Mouse (Mus musculus): ENCODE data around the gene Slc44a5.

Slc44a5 gene

DNA sequence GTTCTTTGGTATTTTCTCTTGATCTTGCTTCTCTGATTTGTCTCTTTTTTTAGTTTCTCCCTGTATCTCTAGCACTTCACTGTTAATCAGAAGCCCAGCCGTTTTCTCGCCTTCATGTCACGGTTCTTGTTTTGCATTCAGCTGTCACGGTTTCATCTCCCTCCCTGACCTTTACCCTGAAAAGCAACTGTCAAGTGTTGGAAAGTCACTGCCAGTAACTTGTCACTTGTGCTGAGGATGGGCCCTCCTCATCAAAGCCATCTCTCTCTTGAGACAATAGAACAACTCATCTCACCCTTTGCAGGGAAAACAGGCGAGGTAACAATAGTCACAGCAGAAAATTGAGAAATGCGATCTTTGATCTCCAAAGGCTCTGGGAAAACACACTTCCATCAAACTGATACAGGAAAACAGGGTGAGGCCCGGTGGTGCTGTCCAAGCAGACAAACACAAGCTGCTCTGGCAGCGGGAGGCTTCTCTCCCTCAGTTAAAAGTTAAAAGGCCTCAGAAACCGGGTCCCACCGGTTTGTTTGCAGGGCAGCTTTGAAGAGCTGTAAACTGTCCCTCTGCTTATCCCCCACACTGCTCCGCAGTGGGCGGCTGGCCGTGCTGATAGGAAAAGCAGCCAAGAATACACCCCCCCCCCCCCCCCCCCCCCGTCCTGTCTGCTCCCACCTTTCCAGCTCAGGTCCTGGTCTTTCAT lies 219.2 kb downstream of the Slc44a5 start:
- no peak for TF ChIP-seq POU5F1 (IDR thresholded peaks at IDR 0.05; ENCODE audit: borderline replicate concordance, low read length)
- TF ChIP-seq NANOG (IDR thresholded peaks at IDR 0.05; ENCODE audit: borderline replicate concordance, low read length) = no peak
- TF ChIP-seq CTCF (conservative IDR thresholded peaks at IDR 0.05; ENCODE audit: low read length) = no peak
- peaks cover 13% of the 10 kb centered on the region for H3K4me1 ChIP-seq (replicated peaks; ENCODE audit: low read depth, low read length)
- no peak overlapping the region for H3K4me3 ChIP-seq (replicated peaks; ENCODE audit: low read length)
- no peaks in the 10 kb centered on the region for H3K36me3 ChIP-seq (ENCODE audit: insufficient read depth, low read length)
- H3K9me3 ChIP-seq (ENCODE audit: low read length) = no peaks in the 10 kb centered on the region
- no peaks in the 10 kb centered on the region for H3K27me3 ChIP-seq (ENCODE audit: insufficient read depth, low read length)

DNA sequence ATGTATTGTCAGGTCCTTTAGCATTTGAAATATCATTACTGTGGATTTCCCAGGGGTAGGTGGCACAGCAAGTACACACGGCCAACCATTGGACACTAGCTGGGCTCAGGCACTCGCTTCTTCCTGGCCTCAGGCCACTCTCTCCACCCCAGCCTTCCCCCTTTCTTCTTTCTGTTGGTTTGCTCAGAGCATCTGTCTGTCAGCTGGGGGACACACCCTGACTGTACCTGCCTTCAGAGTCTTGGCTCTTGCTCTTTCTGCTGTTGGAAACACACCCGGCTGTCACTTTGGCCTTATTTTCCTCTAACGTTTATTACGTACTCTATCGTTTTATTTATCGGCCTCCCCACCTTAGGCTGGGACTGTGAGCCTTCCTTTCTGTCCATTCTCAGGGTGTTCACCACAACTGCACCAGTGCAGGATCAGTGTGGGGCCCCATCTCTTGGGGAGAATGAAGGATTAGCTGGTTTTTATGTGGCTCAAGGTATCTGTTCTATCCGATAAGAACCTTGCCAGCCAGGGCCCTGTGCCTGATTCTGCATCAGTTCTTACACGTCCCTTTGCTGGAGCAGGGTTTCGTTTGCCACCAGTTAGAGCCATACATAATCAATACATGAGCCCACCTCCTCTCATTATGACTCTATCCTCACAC lies 220.1 kb downstream of the Slc44a5 start:
- TF ChIP-seq CTCF (conservative IDR thresholded peaks at IDR 0.05; ENCODE audit: low read length) (no peak), POU5F1 (IDR thresholded peaks at IDR 0.05; ENCODE audit: borderline replicate concordance, low read length) (no peak), NANOG (IDR thresholded peaks at IDR 0.05; ENCODE audit: borderline replicate concordance, low read length) (no peak)
- Histone ChIP-seq H3K4me3 (replicated peaks; ENCODE audit: low read length) (no peak overlapping the region), H3K4me1 (replicated peaks; ENCODE audit: low read depth, low read length) (peaks cover 13% of the 10 kb centered on the region), H3K27me3 (ENCODE audit: insufficient read depth, low read length) (no peaks in the 10 kb centered on the region), H3K36me3 (ENCODE audit: insufficient read depth, low read length) (no peaks in the 10 kb centered on the region), H3K9me3 (ENCODE audit: low read length) (no peaks in the 10 kb centered on the region)

DNA sequence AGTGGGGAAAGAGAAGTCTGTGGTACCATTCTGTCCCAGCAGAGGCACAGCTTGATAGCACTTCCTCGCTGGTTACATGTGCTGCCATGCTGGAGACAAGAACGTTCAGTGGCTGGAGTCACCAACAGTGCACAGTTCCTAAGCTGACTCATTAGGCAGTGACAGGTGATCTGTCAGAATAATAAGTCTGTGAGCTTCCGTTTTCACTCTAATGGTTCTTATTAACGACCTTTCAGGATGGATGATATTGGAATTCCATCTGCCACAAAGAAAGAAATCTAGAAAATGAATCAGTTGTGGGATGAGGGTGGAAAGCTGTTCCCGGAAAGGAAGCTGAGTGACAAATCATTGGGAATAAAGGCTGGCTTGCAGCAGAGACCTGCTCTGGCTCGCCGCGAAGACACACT lies 227.2 kb downstream of the Slc44a5 start:
- H3K9me3 ChIP-seq (ENCODE audit: low read length) = no peaks in the 10 kb centered on the region
- H3K36me3 ChIP-seq (ENCODE audit: insufficient read depth, low read length) = no peaks in the 10 kb centered on the region
- TF ChIP-seq POU5F1 (IDR thresholded peaks at IDR 0.05; ENCODE audit: borderline replicate concordance, low read length) (no peak), NANOG (IDR thresholded peaks at IDR 0.05; ENCODE audit: borderline replicate concordance, low read length) (no peak)
- H3K4me1 ChIP-seq (replicated peaks; ENCODE audit: low read depth, low read length) = no peaks in the 10 kb centered on the region
- H3K4me3 ChIP-seq (replicated peaks; ENCODE audit: low read length) = no peak overlapping the region
- H3K27me3 ChIP-seq (ENCODE audit: insufficient read depth, low read length) = no peaks in the 10 kb centered on the region

DNA sequence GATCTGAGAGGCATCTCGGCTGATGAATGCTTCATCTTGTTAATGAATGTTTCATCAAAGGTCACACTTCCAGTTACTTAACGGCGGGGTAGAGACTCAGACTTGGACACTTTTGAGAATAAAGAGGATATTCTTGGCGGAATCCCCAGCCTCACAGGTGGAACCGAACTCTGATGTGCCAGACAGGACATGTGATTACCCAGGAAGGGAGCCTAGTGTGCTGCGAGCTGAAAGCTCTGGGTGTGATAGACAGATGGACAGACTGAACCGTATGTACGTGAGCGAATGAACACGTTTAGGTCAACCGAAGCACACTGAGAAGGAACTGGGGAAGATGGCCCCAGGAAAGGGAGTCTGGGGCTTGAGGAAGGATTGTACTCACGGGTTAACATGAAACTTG lies 228.6 kb downstream of the Slc44a5 start:
- no peaks in the 10 kb centered on the region for H3K36me3 ChIP-seq (ENCODE audit: insufficient read depth, low read length)
- TF ChIP-seq CTCF (conservative IDR thresholded peaks at IDR 0.05; ENCODE audit: low read length) = no peak
- no peaks in the 10 kb centered on the region for H3K4me1 ChIP-seq (replicated peaks; ENCODE audit: low read depth, low read length)

DNA sequence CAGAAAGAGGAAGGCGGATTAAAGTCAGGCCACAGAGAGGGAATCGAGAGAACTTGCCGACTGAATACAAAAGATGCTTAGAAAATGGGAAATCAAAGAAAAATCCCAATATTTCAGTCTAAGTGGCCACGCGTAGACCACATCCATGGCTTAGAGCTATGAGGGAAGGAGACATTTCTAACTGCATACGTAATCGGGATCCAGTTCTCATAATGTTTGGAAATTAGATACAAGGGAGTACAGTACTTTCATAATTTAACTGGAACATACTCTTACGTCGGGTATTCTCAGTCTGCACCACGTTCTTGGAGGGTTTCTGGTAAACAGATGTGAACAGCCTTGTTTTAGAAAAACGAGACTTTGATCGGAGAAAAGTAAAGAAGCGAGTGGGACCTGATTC lies 229.1 kb downstream of the Slc44a5 start:
- Histone ChIP-seq H3K4me1 (replicated peaks; ENCODE audit: low read depth, low read length) (no peaks in the 10 kb centered on the region), H3K36me3 (ENCODE audit: insufficient read depth, low read length) (no peaks in the 10 kb centered on the region), H3K9me3 (ENCODE audit: low read length) (peaks cover 2% of the 10 kb centered on the region; the same call in 1 of the 2 replicates), H3K4me3 (replicated peaks; ENCODE audit: low read length) (no peak overlapping the region), H3K27me3 (ENCODE audit: insufficient read depth, low read length) (no peaks in the 10 kb centered on the region)
- no peak for TF ChIP-seq NANOG (IDR thresholded peaks at IDR 0.05; ENCODE audit: borderline replicate concordance, low read length)
- TF ChIP-seq CTCF (conservative IDR thresholded peaks at IDR 0.05; ENCODE audit: low read length) = no peak
- no peak for TF ChIP-seq POU5F1 (IDR thresholded peaks at IDR 0.05; ENCODE audit: borderline replicate concordance, low read length)

More for the DNA sequence above, 228.6 kb downstream of the Slc44a5 start:
- no peaks in the 10 kb centered on the region for H3K27me3 ChIP-seq (ENCODE audit: insufficient read depth, low read length)
- H3K4me3 ChIP-seq (replicated peaks; ENCODE audit: low read length) = no peak overlapping the region
- H3K9me3 ChIP-seq (ENCODE audit: low read length) = no peaks in the 10 kb centered on the region

DNA sequence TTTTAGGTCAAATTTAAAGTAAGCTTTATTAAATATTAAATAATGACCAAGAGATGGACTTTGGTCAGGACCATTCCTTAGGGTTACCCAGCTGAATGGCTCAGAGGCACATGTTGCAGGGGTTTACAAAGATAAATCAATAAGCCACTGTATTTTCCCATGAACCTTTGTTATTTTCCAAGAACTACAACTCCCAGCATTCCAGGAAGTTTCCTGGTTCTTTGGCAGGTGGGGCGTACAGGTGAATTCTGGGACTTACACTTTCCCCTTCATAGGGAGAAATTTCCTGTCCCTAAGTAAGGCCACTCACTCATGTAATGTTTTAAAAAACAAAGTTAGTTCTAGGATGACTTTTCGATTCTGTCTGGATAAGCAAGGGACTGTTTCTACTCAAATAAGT lies 235.2 kb downstream of the Slc44a5 start:
- no peaks in the 10 kb centered on the region for H3K36me3 ChIP-seq (ENCODE audit: insufficient read depth, low read length)
- H3K27me3 ChIP-seq (ENCODE audit: insufficient read depth, low read length) = no peaks in the 10 kb centered on the region
- H3K4me3 ChIP-seq (replicated peaks; ENCODE audit: low read length) = no peak overlapping the region
- TF ChIP-seq CTCF (conservative IDR thresholded peaks at IDR 0.05; ENCODE audit: low read length) = no peak
- H3K9me3 ChIP-seq (ENCODE audit: low read length) = peaks cover 3% of the 10 kb centered on the region; the same call in 1 of the 2 replicates
- H3K4me1 ChIP-seq (replicated peaks; ENCODE audit: low read depth, low read length) = peaks cover 18% of the 10 kb centered on the region

DNA sequence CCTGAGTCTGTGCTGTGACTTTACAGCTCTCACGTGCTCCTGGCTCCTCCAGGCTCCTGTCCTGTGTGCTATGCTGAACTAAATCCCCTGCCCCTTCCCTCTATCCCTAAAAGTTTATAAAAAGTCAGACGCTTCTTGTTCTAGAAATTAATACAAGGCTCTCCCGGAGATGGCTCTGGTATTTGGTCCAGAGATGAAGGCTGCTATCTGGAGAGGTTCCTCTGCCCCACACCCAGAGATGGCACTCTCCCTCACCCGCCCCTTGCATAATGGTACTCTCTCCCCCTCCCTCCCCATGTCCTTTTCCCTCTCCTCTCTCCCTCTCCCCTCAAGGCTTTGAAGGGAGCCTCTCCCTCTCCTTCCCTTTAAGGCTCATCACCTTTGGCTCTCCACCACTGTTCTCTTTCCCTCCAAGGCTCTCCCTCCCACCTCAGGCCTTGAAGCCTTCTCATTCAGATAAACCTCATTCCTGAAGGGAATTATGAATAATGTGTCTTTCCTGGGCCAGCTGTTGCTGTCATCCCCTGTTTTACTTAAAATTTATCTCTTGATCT lies 236.0 kb downstream of the Slc44a5 start:
- Histone ChIP-seq H3K36me3 (ENCODE audit: insufficient read depth, low read length) (no peaks in the 10 kb centered on the region), H3K4me3 (replicated peaks; ENCODE audit: low read length) (no peak overlapping the region), H3K9me3 (ENCODE audit: low read length) (peaks cover 3% of the 10 kb centered on the region; the same call in 1 of the 2 replicates), H3K4me1 (replicated peaks; ENCODE audit: low read depth, low read length) (peaks cover 18% of the 10 kb centered on the region), H3K27me3 (ENCODE audit: insufficient read depth, low read length) (no peaks in the 10 kb centered on the region)
- TF ChIP-seq POU5F1 (IDR thresholded peaks at IDR 0.05; ENCODE audit: borderline replicate concordance, low read length) (no peak), NANOG (IDR thresholded peaks at IDR 0.05; ENCODE audit: borderline replicate concordance, low read length) (no peak), CTCF (conservative IDR thresholded peaks at IDR 0.05; ENCODE audit: low read length) (no peak)

DNA sequence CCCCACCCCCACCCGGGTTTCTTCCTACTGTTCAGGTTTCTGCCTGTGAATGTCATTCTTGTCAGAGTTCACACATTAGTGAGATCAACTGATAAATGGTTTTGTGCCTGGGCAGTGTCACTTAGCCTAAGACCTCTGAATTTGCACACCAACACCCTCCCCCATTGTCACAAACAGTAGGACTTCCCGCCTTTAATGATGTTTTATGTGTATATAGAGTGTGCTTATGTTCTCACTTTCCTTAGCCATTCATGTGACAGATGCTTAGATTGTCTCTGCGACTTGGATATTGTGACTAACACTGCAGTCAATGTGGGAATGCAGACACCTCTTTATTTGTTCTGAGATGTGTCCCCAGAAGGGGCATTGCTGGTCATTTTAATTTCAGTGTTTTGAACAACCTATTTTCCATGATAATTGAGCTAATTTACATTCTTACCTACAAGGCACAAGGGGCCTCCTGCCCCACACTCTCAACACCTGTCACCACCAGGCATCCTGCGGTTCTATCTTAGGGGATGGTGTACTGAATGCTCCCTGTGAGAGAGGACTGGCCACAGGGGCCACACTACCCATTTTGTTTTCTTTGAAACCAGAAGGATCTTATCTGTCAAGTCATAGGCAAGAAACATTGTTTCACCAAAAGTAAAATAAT lies 236.7 kb downstream of the Slc44a5 start:
- peaks cover 3% of the 10 kb centered on the region; the same call in 1 of the 2 replicates for H3K9me3 ChIP-seq (ENCODE audit: low read length)
- no peaks in the 10 kb centered on the region for H3K27me3 ChIP-seq (ENCODE audit: insufficient read depth, low read length)
- H3K36me3 ChIP-seq (ENCODE audit: insufficient read depth, low read length) = no peaks in the 10 kb centered on the region
- H3K4me1 ChIP-seq (replicated peaks; ENCODE audit: low read depth, low read length) = peaks cover 18% of the 10 kb centered on the region
- no peak overlapping the region for H3K4me3 ChIP-seq (replicated peaks; ENCODE audit: low read length)
- TF ChIP-seq POU5F1 (IDR thresholded peaks at IDR 0.05; ENCODE audit: borderline replicate concordance, low read length) = no peak

All from E14TG2a.4 (cell line).